Mouse (Mus musculus): ENCODE results near the gene Dpm1. TPM values are rescaled to one million over a fixed set of nuclear protein-coding genes. Genes with fewer than 3 reads are reported as not detected.

Dpm1 gene
- total RNA-seq (2014; fragmentation: Nextera tagmentation) (54.1 and 58.0 TPM in 2 replicates), total RNA-seq (2017) (46.7 and 54.9 TPM in 2 replicates)

- ATAC-seq (replicated peaks; ENCODE audit: poor library complexity, severe bottlenecking), result peak; percentile 72
Observed at GRCm38 (mm10) chr2:168230026-168230728, at the start of gene Dpm1, which contains the start of the genes Gm20716 and Mocs3. Dpm1 (minus strand) TSS chr2:168230591. Gm20716 (minus strand) TSS chr2:168230364. Mocs3 (plus strand) TSS chr2:168230622.

- ATAC-seq (replicated peaks; ENCODE audit: poor library complexity, severe bottlenecking), result peak; percentile 59
Observed at GRCm38 (mm10) chr2:168274374-168274935, 44.1 kb upstream of the Dpm1 start.

GRCm38 (mm10) chr2:168273387-168273786 is 43.0 kb upstream of the Dpm1 start:
- ATAC-seq (replicated peaks; ENCODE audit: poor library complexity, severe bottlenecking), result peak; percentile 54

- ATAC-seq (replicated peaks; ENCODE audit: poor library complexity, severe bottlenecking), result no peak
Observed at GRCm38 (mm10) chr2:168268033-168268432, 37.6 kb upstream of the Dpm1 start.

GRCm38 (mm10) chr2:168260900-168261299 is 30.5 kb upstream of the Dpm1 start:
- no peak for ATAC-seq (replicated peaks; ENCODE audit: poor library complexity, severe bottlenecking)

- ATAC-seq (replicated peaks; ENCODE audit: poor library complexity, severe bottlenecking), result peak; percentile 67
Observed at GRCm38 (mm10) chr2:168260124-168260523, 29.7 kb upstream of the Dpm1 start.

GRCm38 (mm10) chr2:168259046-168259445 is 28.7 kb upstream of the Dpm1 start:
- ATAC-seq (replicated peaks; ENCODE audit: poor library complexity, severe bottlenecking), result no peak

- ATAC-seq (replicated peaks; ENCODE audit: poor library complexity, severe bottlenecking), result no peak
Observed at GRCm38 (mm10) chr2:168257188-168257587, 26.8 kb upstream of the Dpm1 start.

- no peak for ATAC-seq (replicated peaks; ENCODE audit: poor library complexity, severe bottlenecking)
Observed at GRCm38 (mm10) chr2:168256506-168256905, 26.1 kb upstream of the Dpm1 start.

- ATAC-seq (replicated peaks; ENCODE audit: poor library complexity, severe bottlenecking), result no peak
Observed at GRCm38 (mm10) chr2:168253822-168254221, 23.4 kb upstream of the Dpm1 start.

GRCm38 (mm10) chr2:168252639-168253292 is 22.4 kb upstream of the Dpm1 start:
- ATAC-seq (replicated peaks; ENCODE audit: poor library complexity, severe bottlenecking), result peak; percentile 49

GRCm38 (mm10) chr2:168250270-168250669 is 19.9 kb upstream of the Dpm1 start:
- ATAC-seq (replicated peaks; ENCODE audit: poor library complexity, severe bottlenecking), result peak; percentile 61

GRCm38 (mm10) chr2:168248856-168249245 is 18.5 kb upstream of the Dpm1 start:
- ATAC-seq (replicated peaks; ENCODE audit: poor library complexity, severe bottlenecking), result peak; percentile 85

- ATAC-seq (replicated peaks; ENCODE audit: poor library complexity, severe bottlenecking), result no peak
Observed at GRCm38 (mm10) chr2:168248167-168248855, 17.9 kb upstream of the Dpm1 start.

- no peak for ATAC-seq (replicated peaks; ENCODE audit: poor library complexity, severe bottlenecking)
Observed at GRCm38 (mm10) chr2:168245571-168245970, 15.2 kb upstream of the Dpm1 start.

GRCm38 (mm10) chr2:168243278-168243677 is 12.9 kb upstream of the Dpm1 start:
- no peak for ATAC-seq (replicated peaks; ENCODE audit: poor library complexity, severe bottlenecking)

GRCm38 (mm10) chr2:168242841-168243240 is 12.4 kb upstream of the Dpm1 start:
- ATAC-seq (replicated peaks; ENCODE audit: poor library complexity, severe bottlenecking), result no peak

- no peak for ATAC-seq (replicated peaks; ENCODE audit: poor library complexity, severe bottlenecking)
Observed at GRCm38 (mm10) chr2:168238335-168238734, 7.9 kb upstream of the Dpm1 start.

- no peak for ATAC-seq (replicated peaks; ENCODE audit: poor library complexity, severe bottlenecking)
Observed at GRCm38 (mm10) chr2:168233286-168233685, 2.9 kb upstream of the Dpm1 start.

- no peak for ATAC-seq (replicated peaks; ENCODE audit: poor library complexity, severe bottlenecking)
Observed at GRCm38 (mm10) chr2:168231471-168231829, 1.1 kb upstream of the Dpm1 start.
